Mouse (Mus musculus) lung, postnatal 0 days (tissue): ENCODE data around the gene Dram1. TPM values are rescaled to one million over a fixed set of nuclear protein-coding genes. Genes with fewer than 3 reads are reported as not detected.

Source experiments
- ATAC-seq: fragments of 200-750 bp; cut with Nextera tagmentation; 2 replicates; pipeline ENCODE4 v1.8.0; 2017; ENCODE audit warnings: moderate library complexity
- DNase-seq: peaks from one replicate; pipeline ENCODE4 v3.0.0-alpha.2; 2016; ENCODE audit warnings: low spot score
- H3K27ac ChIP-seq: fragments of 300-500 bp; sonication (generic); 2 replicates; pipeline ENCODE4 v1.5.1; 2014; ENCODE audit warnings: antibody characterized with exemption, mild to moderate bottlenecking, low read length, mixed read lengths
- H3K27me3 ChIP-seq: fragments of 300-500 bp; sonication (generic); replicated peaks from 2 replicates; pipeline ENCODE4 v1.6.1; 2014; ENCODE audit warnings: low read length, mixed read lengths; ENCODE audit not compliant: insufficient read depth
- H3K36me3 ChIP-seq: fragments of 300-500 bp; sonication (generic); 2 replicates; pipeline ENCODE4 v1.6.1; 2014; ENCODE audit warnings: low read length, mixed read lengths; ENCODE audit not compliant: insufficient read depth
- H3K4me1 ChIP-seq: fragments of 300-500 bp; sonication (generic); 2 replicates; pipeline ENCODE4 v1.6.1; 2014; ENCODE audit warnings: antibody characterized with exemption, low read depth, low read length, mixed read lengths; ENCODE audit not compliant: insufficient read depth
- H3K4me2 ChIP-seq: fragments of 300-500 bp; sonication (generic); replicated peaks from 2 replicates; pipeline ENCODE4 v1.6.1; 2014; ENCODE audit warnings: low read depth, mild to moderate bottlenecking, low read length, moderate library complexity, mixed read lengths
- H3K4me3 ChIP-seq: fragments of 300-500 bp; sonication (generic); 2 replicates; pipeline ENCODE4 v1.5.1; 2014; ENCODE audit warnings: low read depth, low read length
- H3K9ac ChIP-seq: fragments of 300-500 bp; sonication (generic); replicated peaks from 2 replicates; pipeline ENCODE4 v1.6.1; 2014; ENCODE audit warnings: low read depth, mild to moderate bottlenecking
- H3K9me3 ChIP-seq: fragments of 300-500 bp; sonication (generic); 2 replicates; pipeline ENCODE4 v1.6.1; 2016; ENCODE audit warnings: low read length, mixed read lengths
- CTCF ChIP-seq: IDR thresholded peaks from 2 replicates; pipeline ENCODE4 v1.5.1; 2016; ENCODE audit warnings: antibody characterized with exemption, mild to moderate bottlenecking
- EP300 ChIP-seq: IDR thresholded peaks from 2 replicates; pipeline ENCODE4 v1.6.1; 2016; ENCODE audit warnings: antibody characterized with exemption, mild to moderate bottlenecking, control low read depth
- WGBS: fragments of 180-500 bp; shearing (Covaris S2); extraction: QIAGEN DNeasy Blood & Tissue Kit; methylation state at CpG from one replicate; pipeline ENCODE4 v1.1.7; 2014; 5-methylcytosine and 5-hydroxymethylcytosine counted together
- polyA plus RNA-seq: library from polyadenylated mRNA; unstranded; fragments of >200 nt; fragmentation: Nextera tagmentation; extraction: Ambion mirVana; gene quantifications from 2 replicates; pipeline ENCODE4 v1.2.1, GENCODE M21; 2015

The Dram1 gene
- polyA plus RNA-seq, 1 experiment from 2014 or later = 257 TPM

DNA sequence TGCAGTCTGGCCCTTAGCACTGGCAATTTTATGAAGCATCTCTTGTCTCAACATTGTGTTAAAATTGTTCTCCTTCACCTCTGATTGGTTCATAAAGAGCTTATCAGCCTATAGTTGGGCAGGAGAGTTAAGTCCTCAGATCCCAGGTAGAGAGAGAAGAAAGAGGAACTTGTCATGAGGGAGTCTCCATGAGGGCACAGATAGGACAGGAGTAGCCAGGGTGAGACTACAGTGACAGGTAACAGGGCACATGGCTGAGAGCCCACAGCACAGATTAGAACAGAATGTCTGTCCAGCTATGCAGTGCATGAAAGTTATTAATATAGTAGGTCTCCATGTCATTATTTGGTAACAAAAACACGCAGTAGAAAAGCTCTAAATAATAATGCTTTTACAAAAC lies 16.7 kb downstream of the Dram1 start:
- WGBS = 56% methylated on average over 1 of the region's 1 CpGs

GRCm38 (mm10) chr10:88356983-88357559 lies 21.8 kb downstream of the Dram1 start:
- peak overlapping the region; percentile 84 for H3K27ac ChIP-seq
- H3K4me3 ChIP-seq = peak overlapping the region; percentile 64
- peak; percentile 95 for DNase-seq
- peak overlapping the region; percentile 83 for H3K4me2 ChIP-seq
- ATAC-seq = peak; percentile 89
- TF ChIP-seq CTCF (no peak), EP300 (no peak)
- no peaks in the 10 kb centered on the region for H3K4me1 ChIP-seq
- no peaks in the 10 kb centered on the region for H3K27me3 ChIP-seq
- H3K9me3 ChIP-seq = no peaks in the 10 kb centered on the region
- no peaks in the 10 kb centered on the region for H3K36me3 ChIP-seq
- H3K9ac ChIP-seq = peak overlapping the region; percentile 73
- 2% methylated on average over 28 of the region's 47 CpGs for WGBS

More for the DNA sequence above, 16.7 kb downstream of the Dram1 start:
- Histone ChIP-seq H3K4me3 (no peak overlapping the region), H3K4me1 (no peaks in the 10 kb centered on the region), H3K27ac (no peak overlapping the region), H3K27me3 (no peaks in the 10 kb centered on the region), H3K9me3 (no peaks in the 10 kb centered on the region), H3K36me3 (no peaks in the 10 kb centered on the region), H3K9ac (no peak overlapping the region), H3K4me2 (no peak overlapping the region)
- no peak for TF ChIP-seq CTCF
- no peak for ATAC-seq
- DNase-seq = no peak

DNA sequence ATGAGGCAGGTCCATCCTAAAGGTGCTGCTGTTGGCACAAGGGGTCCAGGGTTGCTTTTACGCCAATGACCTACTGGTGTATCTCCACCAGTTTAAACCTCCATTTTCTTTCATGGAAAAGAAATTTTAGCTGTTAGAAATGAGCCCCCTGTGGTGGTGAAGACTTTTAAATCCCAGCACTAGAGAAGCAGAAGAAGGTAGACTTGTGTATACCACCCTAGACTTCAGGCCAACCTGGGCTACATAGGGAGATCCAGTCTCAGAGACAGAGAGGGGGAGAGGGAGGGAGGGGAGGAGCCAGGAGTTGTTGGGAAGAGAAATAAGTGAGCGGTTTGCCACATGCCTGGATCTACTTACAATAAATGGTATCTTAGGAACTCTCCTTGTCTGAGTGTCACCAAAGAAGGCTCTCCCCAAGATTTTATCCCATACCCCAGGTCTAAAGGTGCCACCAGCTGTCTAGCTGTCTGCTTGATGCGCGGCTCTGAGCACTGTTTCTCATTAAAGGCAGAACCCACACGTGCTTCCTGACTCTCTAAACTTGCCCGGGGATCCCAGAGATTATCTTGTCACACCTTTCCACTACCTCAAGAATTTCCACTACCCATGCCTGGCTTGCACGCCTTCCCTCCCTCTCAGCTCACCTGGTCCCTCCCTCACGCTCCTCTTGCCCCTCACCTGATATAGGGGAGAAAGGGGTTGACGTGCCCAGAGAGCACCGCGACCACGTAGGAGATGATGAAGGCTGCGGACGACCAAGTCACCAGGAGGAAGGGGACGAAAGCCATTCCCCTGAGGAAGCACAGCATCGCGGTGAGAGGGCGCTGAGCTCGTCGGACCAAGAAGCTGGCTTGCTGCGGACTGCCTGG lies 22.5 kb downstream of the Dram1 start:
- peak overlapping the region; percentile 84 for H3K27ac ChIP-seq
- peak overlapping the region; percentile 83 for H3K4me2 ChIP-seq
- peak overlapping the region; percentile 73 for H3K9ac ChIP-seq
- no peaks in the 10 kb centered on the region for H3K9me3 ChIP-seq
- WGBS = 6% methylated on average over 21 of the region's 21 CpGs
- no peaks in the 10 kb centered on the region for H3K27me3 ChIP-seq
- peak overlapping the region; percentile 64 for H3K4me3 ChIP-seq
- no peaks in the 10 kb centered on the region for H3K36me3 ChIP-seq
- TF ChIP-seq CTCF (no peak), EP300 (no peak)
- DNase-seq (peak; percentile 60), ATAC-seq (no peak; the same call in 1 of the 2 replicates)
- H3K4me1 ChIP-seq = no peaks in the 10 kb centered on the region; the same call in 1 of the 2 replicates

- DNase-seq = no peak
- Histone ChIP-seq H3K4me3 (no peak overlapping the region), H3K9me3 (no peaks in the 10 kb centered on the region), H3K27me3 (no peaks in the 10 kb centered on the region), H3K4me1 (no peaks in the 10 kb centered on the region; the same call in 1 of the 2 replicates), H3K36me3 (no peaks in the 10 kb centered on the region), H3K4me2 (peak overlapping the region; percentile 33; the same call in 1 of the 2 replicates), H3K27ac (peak overlapping the region; percentile 73), H3K9ac (no peak overlapping the region)
- TF ChIP-seq CTCF = no peak
- TF ChIP-seq EP300 = no peak
- WGBS = 43% methylated on average over 5 of the region's 5 CpGs
- peak; percentile 6; the same call in 1 of the 2 replicates for ATAC-seq
These were observed 24.3 kb downstream of the Dram1 start for GRCm38 (mm10) chr10:88354599-88354998.

DNA sequence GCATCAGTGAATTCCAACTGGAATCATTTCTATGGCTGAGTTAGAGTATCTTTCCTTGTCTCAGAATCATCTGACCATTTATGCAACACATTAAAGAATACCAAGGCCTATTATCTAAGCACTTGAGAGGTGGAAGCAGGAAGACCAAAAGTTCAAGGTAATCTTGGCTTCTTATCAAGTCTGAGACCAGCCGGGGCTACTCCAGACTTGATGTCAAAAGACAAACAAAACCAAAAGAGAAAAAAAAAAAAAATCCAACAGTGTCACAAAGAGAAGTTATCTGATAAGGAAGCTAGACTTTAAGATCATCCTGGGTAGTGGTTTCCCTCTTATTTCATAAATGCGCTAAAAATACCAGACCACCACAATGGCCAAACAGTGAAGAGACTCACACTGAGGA lies 26.3 kb downstream of the Dram1 start:
- Histone ChIP-seq H3K4me2 (no peak overlapping the region), H3K9ac (no peak overlapping the region), H3K27ac (peak overlapping the region; percentile 73), H3K9me3 (no peaks in the 10 kb centered on the region), H3K27me3 (no peaks in the 10 kb centered on the region), H3K4me3 (no peak overlapping the region), H3K4me1 (peaks cover 5% of the 10 kb centered on the region; the same call in 1 of the 2 replicates), H3K36me3 (no peaks in the 10 kb centered on the region)
- ATAC-seq (no peak), DNase-seq (peak; percentile 80)
- peak; percentile 73 for TF ChIP-seq EP300
- TF ChIP-seq CTCF = no peak
- WGBS = 46% methylated on average over 2 of the region's 2 CpGs

GRCm38 (mm10) chr10:88351411-88352103 lies 27.3 kb downstream of the Dram1 start:
- Histone ChIP-seq H3K4me3 (no peak overlapping the region), H3K9ac (no peak overlapping the region), H3K36me3 (no peaks in the 10 kb centered on the region), H3K27ac (peak overlapping the region; percentile 79), H3K9me3 (no peaks in the 10 kb centered on the region), H3K4me1 (peaks cover 6% of the 10 kb centered on the region; the same call in 1 of the 2 replicates), H3K27me3 (no peaks in the 10 kb centered on the region), H3K4me2 (no peak overlapping the region)
- ATAC-seq (peak; percentile 25), DNase-seq (peak; percentile 78)
- TF ChIP-seq CTCF = no peak
- peak; percentile 58 for TF ChIP-seq EP300
- WGBS = 37% methylated on average over 5 of the region's 5 CpGs
